Mouse (Mus musculus): ENCODE measurements around the gene Kdm6b. TPM values are rescaled to one million over a fixed set of nuclear protein-coding genes. Genes with fewer than 3 reads are reported as not detected.

The Kdm6b gene
- polyA plus RNA-seq, 1 experiment from 2014 or later = 23.2 TPM

- Histone ChIP-seq H3K9ac (ENCODE audit: low read depth, low read length) (no peak overlapping the region), H3K4me2 (ENCODE audit: low read length) (no peak overlapping the region), H3K27me3 (ENCODE audit: insufficient read depth, low read length) (no peaks in the 10 kb centered on the region), H3K36me3 (ENCODE audit: insufficient read depth, low read length) (no peaks in the 10 kb centered on the region), H3K4me3 (replicated peaks; ENCODE audit: low read depth, low read length) (no peak overlapping the region), H3K9me3 (replicated peaks; ENCODE audit: low read length) (no peaks in the 10 kb centered on the region), H3K27ac (no peak overlapping the region), H3K4me1 (replicated peaks; ENCODE audit: insufficient read depth, low read length) (no peaks in the 10 kb centered on the region)
- ATAC-seq (replicated peaks; ENCODE audit: low FRiP score, low read depth) = peak; percentile 49; the same call in 1 of the 2 replicates
- no peak for TF ChIP-seq CTCF (IDR thresholded peaks at IDR 0.05; ENCODE audit: low read depth)
- WGBS = 22% methylated on average over 5 of the region's 5 CpGs
- DNase-seq (ENCODE audit: low spot score) = peak; percentile 69
These were observed 29.9 kb upstream of the Kdm6b start for GRCm38 (mm10) chr11:69443328-69443727.

- ATAC-seq (replicated peaks; ENCODE audit: low FRiP score, low read depth) = no peak
These were observed 23.8 kb upstream of the Kdm6b start for GRCm38 (mm10) chr11:69437291-69437690.

GRCm38 (mm10) chr11:69433189-69433588, 19.7 kb upstream of the Kdm6b start:
- Histone ChIP-seq H3K27me3 (ENCODE audit: insufficient read depth, low read length) (no peaks in the 10 kb centered on the region), H3K4me2 (ENCODE audit: low read length) (no peak overlapping the region), H3K36me3 (ENCODE audit: insufficient read depth, low read length) (no peaks in the 10 kb centered on the region), H3K4me3 (replicated peaks; ENCODE audit: low read depth, low read length) (no peak overlapping the region), H3K9ac (ENCODE audit: low read depth, low read length) (no peak overlapping the region), H3K9me3 (replicated peaks; ENCODE audit: low read length) (no peaks in the 10 kb centered on the region), H3K4me1 (replicated peaks; ENCODE audit: insufficient read depth, low read length) (peaks cover 11% of the 10 kb centered on the region; the same call in 1 of the 2 replicates), H3K27ac (no peak overlapping the region)
- DNase-seq (ENCODE audit: low spot score) = no peak
- WGBS = 69% methylated on average over 6 of the region's 6 CpGs
- ATAC-seq (replicated peaks; ENCODE audit: low FRiP score, low read depth) = no peak
- TF ChIP-seq CTCF (IDR thresholded peaks at IDR 0.05; ENCODE audit: low read depth) = no peak

More at GRCm38 (mm10) chr11:69437291-69437690, 23.8 kb upstream of the Kdm6b start:
- Histone ChIP-seq H3K4me2 (ENCODE audit: low read length) (no peak overlapping the region), H3K9ac (ENCODE audit: low read depth, low read length) (no peak overlapping the region), H3K27me3 (ENCODE audit: insufficient read depth, low read length) (no peaks in the 10 kb centered on the region), H3K27ac (no peak overlapping the region), H3K4me1 (replicated peaks; ENCODE audit: insufficient read depth, low read length) (peaks cover 3% of the 10 kb centered on the region; the same call in 1 of the 2 replicates), H3K4me3 (replicated peaks; ENCODE audit: low read depth, low read length) (no peak overlapping the region), H3K36me3 (ENCODE audit: insufficient read depth, low read length) (no peaks in the 10 kb centered on the region), H3K9me3 (replicated peaks; ENCODE audit: low read length) (no peaks in the 10 kb centered on the region)
- 55% methylated on average over 3 of the region's 3 CpGs for WGBS
- DNase-seq (ENCODE audit: low spot score) = no peak
- no peak for TF ChIP-seq CTCF (IDR thresholded peaks at IDR 0.05; ENCODE audit: low read depth)

DNA sequence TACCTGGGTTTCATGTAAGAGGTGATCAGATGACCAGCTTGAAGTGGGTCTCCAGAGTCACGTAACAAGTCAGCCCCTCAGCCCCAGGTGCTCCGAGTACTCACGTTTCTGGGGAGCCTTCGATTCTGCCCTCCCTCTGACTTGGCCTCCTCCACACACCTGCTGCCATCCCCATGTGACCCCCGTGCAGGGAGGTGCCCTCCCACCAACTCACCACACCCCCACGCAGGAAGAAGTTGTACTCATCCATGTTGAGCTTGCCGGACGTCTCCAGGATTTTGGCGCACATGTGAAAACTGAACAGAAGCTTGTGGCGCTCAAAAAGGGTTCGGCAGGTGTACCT, 19.1 kb upstream of the Kdm6b start:
- 0 out of 2 replicates have a peak, but pooled peaks have one; percentile 15 for ATAC-seq (replicated peaks; ENCODE audit: low FRiP score, low read depth)
- H3K36me3 ChIP-seq (ENCODE audit: insufficient read depth, low read length) = no peaks in the 10 kb centered on the region
- H3K4me3 ChIP-seq (replicated peaks; ENCODE audit: low read depth, low read length) = no peak overlapping the region
- TF ChIP-seq CTCF (IDR thresholded peaks at IDR 0.05; ENCODE audit: low read depth) = no peak
- H3K4me2 ChIP-seq (ENCODE audit: low read length) = no peak overlapping the region
- peaks cover 11% of the 10 kb centered on the region; the same call in 1 of the 2 replicates for H3K4me1 ChIP-seq (replicated peaks; ENCODE audit: insufficient read depth, low read length)
- H3K9ac ChIP-seq (ENCODE audit: low read depth, low read length) = no peak overlapping the region
- DNase-seq (ENCODE audit: low spot score) = no peak
- no peaks in the 10 kb centered on the region for H3K9me3 ChIP-seq (replicated peaks; ENCODE audit: low read length)
- 48% methylated on average over 11 of the region's 11 CpGs for WGBS
- H3K27me3 ChIP-seq (ENCODE audit: insufficient read depth, low read length) = no peaks in the 10 kb centered on the region
- no peak overlapping the region for H3K27ac ChIP-seq

- ATAC-seq (replicated peaks; ENCODE audit: low FRiP score, low read depth) (peak; percentile 65), DNase-seq (ENCODE audit: low spot score) (peak; percentile 96)
- peak; percentile 93 for TF ChIP-seq CTCF (IDR thresholded peaks at IDR 0.05; ENCODE audit: low read depth)
- H3K9me3 ChIP-seq (replicated peaks; ENCODE audit: low read length) = no peaks in the 10 kb centered on the region
- no peak overlapping the region for H3K9ac ChIP-seq (ENCODE audit: low read depth, low read length)
- H3K27ac ChIP-seq = no peak overlapping the region
- 30% methylated on average over 11 of the region's 11 CpGs for WGBS
- H3K36me3 ChIP-seq (ENCODE audit: insufficient read depth, low read length) = no peaks in the 10 kb centered on the region
- no peaks in the 10 kb centered on the region for H3K27me3 ChIP-seq (ENCODE audit: insufficient read depth, low read length)
- H3K4me1 ChIP-seq (replicated peaks; ENCODE audit: insufficient read depth, low read length) = peaks cover 11% of the 10 kb centered on the region; the same call in 1 of the 2 replicates
- peak overlapping the region; percentile 24; the same call in 1 of the 2 replicates for H3K4me2 ChIP-seq (ENCODE audit: low read length)
- no peak overlapping the region for H3K4me3 ChIP-seq (replicated peaks; ENCODE audit: low read depth, low read length)
These were observed 18.6 kb upstream of the Kdm6b start for GRCm38 (mm10) chr11:69431829-69432639.

- Histone ChIP-seq H3K36me3 (ENCODE audit: insufficient read depth, low read length) (no peaks in the 10 kb centered on the region), H3K9me3 (replicated peaks; ENCODE audit: low read length) (no peaks in the 10 kb centered on the region), H3K27ac (no peak overlapping the region), H3K27me3 (ENCODE audit: insufficient read depth, low read length) (no peaks in the 10 kb centered on the region), H3K4me3 (replicated peaks; ENCODE audit: low read depth, low read length) (no peak overlapping the region), H3K4me1 (replicated peaks; ENCODE audit: insufficient read depth, low read length) (peaks cover 11% of the 10 kb centered on the region; the same call in 1 of the 2 replicates), H3K4me2 (ENCODE audit: low read length) (no peak overlapping the region), H3K9ac (ENCODE audit: low read depth, low read length) (no peak overlapping the region)
- no peak for TF ChIP-seq CTCF (IDR thresholded peaks at IDR 0.05; ENCODE audit: low read depth)
- ATAC-seq (replicated peaks; ENCODE audit: low FRiP score, low read depth) (no peak), DNase-seq (ENCODE audit: low spot score) (no peak)
- 89% methylated on average over 15 of the region's 15 CpGs for WGBS
These were observed 17.2 kb upstream of the Kdm6b start for GRCm38 (mm10) chr11:69430631-69431030.
